Comparison of ENCODE assay signal across 15 mouse cellular contexts in genomic region chr7:126356793-126357591, GRCm38 (mm10). TPM values are rescaled to one million over a fixed set of nuclear protein-coding genes. Genes with fewer than 3 reads are reported as not detected.
DNase-seq lines count a peak whose midpoint lies in the region; ATAC-seq and TF ChIP-seq lines count a peak whose summit lies in the region.
"Had no signal": no experiment of that assay in that cellular context is flagged by ENCODE, and none has a peak within 500 bp of the region (broad histone marks: within the 10 kb centered on the region; RNA-seq: fewer than 3 reads in every experiment).

No protein-coding gene starts in this region.

- H3K9ac ChIP-seq in intestine, embryonic 15.5 days: no peak overlapping the region
- H3K9ac ChIP-seq in intestine, postnatal 0 days (ENCODE audit: low read depth, low read length): no peak overlapping the region
- H3K9ac ChIP-seq in liver, embryonic 14.5 days (replicated peaks): no peak overlapping the region; the same call in 1 of the 2 replicates
- no peak overlapping the region for H3K9ac ChIP-seq in lung, postnatal 0 days (replicated peaks; ENCODE audit: low read depth)
- H3K9ac ChIP-seq: forebrain, postnatal 0 days; hindbrain, embryonic 15.5 days had no signal

- no peak overlapping the region for H3K27ac ChIP-seq in intestine, embryonic 15.5 days
- H3K27ac ChIP-seq in intestine, postnatal 0 days (ENCODE audit: low read depth, low read length): no peak overlapping the region
- H3K27ac ChIP-seq in embryonic facial prominence, embryonic 10.5 days (replicated peaks): peak overlapping the region; percentile 44
- peak overlapping the region; percentile 63 for H3K27ac ChIP-seq in liver, embryonic 14.5 days
- H3K27ac ChIP-seq in lung, postnatal 0 days (ENCODE audit: low read length): no peak overlapping the region
- H3K27ac ChIP-seq: hindbrain, embryonic 15.5 days; limb, embryonic 10.5 days had no signal

- TF ChIP-seq CTCF in intestine, postnatal 0 days (IDR thresholded peaks at IDR 0.05; ENCODE audit: low read depth): no peak
- TF ChIP-seq CTCF in liver, embryonic 14.5 days (IDR thresholded peaks at IDR 0.05; ENCODE audit: low read depth): no peak
- no peak for TF ChIP-seq CTCF in lung, postnatal 0 days (IDR thresholded peaks at IDR 0.05)

- no peaks in the 10 kb centered on the region for H3K9me3 ChIP-seq in intestine, embryonic 15.5 days
- H3K9me3 ChIP-seq in intestine, postnatal 0 days (ENCODE audit: control insufficient read depth): no peaks in the 10 kb centered on the region
- H3K9me3 ChIP-seq in embryonic facial prominence, embryonic 10.5 days: no peaks in the 10 kb centered on the region
- no peaks in the 10 kb centered on the region for H3K9me3 ChIP-seq in liver, embryonic 14.5 days (ENCODE audit: control insufficient read depth, low read length)
- no peaks in the 10 kb centered on the region for H3K9me3 ChIP-seq in lung, postnatal 0 days (ENCODE audit: low read length)
- H3K9me3 ChIP-seq: hindbrain, embryonic 15.5 days; limb, embryonic 10.5 days had no signal

- peak; percentile 47; the same call in 1 of the 2 replicates for ATAC-seq in intestine, embryonic 15.5 days
- ATAC-seq in intestine, postnatal 0 days: no peak
- ATAC-seq in liver, embryonic 14.5 days (ENCODE audit: insufficient read depth): peak; percentile 89
- no peak for ATAC-seq in lung, postnatal 0 days
- ATAC-seq: forebrain, postnatal 0 days had no signal

- H3K36me3 ChIP-seq in intestine, embryonic 15.5 days: no peaks in the 10 kb centered on the region
- no peaks in the 10 kb centered on the region for H3K36me3 ChIP-seq in intestine, postnatal 0 days (ENCODE audit: control insufficient read depth, insufficient read depth)
- H3K36me3 ChIP-seq in embryonic facial prominence, embryonic 10.5 days (replicated peaks): no peaks in the 10 kb centered on the region
- H3K36me3 ChIP-seq in liver, embryonic 14.5 days (replicated peaks; ENCODE audit: control insufficient read depth, insufficient read depth, low read depth): no peaks in the 10 kb centered on the region
- H3K36me3 ChIP-seq in lung, postnatal 0 days (ENCODE audit: insufficient read depth, low read length): no peaks in the 10 kb centered on the region
- H3K36me3 ChIP-seq: hindbrain, embryonic 15.5 days; limb, embryonic 10.5 days had no signal

- TF ChIP-seq EP300 in liver, embryonic 14.5 days (IDR thresholded peaks at IDR 0.05; ENCODE audit: low read depth): peak; percentile 77
- TF ChIP-seq EP300 in lung, postnatal 0 days (IDR thresholded peaks at IDR 0.05): no peak

- H3K4me1 ChIP-seq in intestine, embryonic 15.5 days (replicated peaks): no peaks in the 10 kb centered on the region
- H3K4me1 ChIP-seq in intestine, postnatal 0 days (replicated peaks; ENCODE audit: control insufficient read depth, insufficient read depth, low read length): no peaks in the 10 kb centered on the region
- peaks cover 24% of the 10 kb centered on the region for H3K4me1 ChIP-seq in embryonic facial prominence, embryonic 10.5 days
- H3K4me1 ChIP-seq in liver, embryonic 14.5 days (replicated peaks; ENCODE audit: control insufficient read depth in 2 of 2, insufficient read depth in 2 of 2, low read length in 1 of 2): peaks cover 26 to 40% of the 10 kb centered on the region in 2 experiments
- no peaks in the 10 kb centered on the region for H3K4me1 ChIP-seq in lung, postnatal 0 days (ENCODE audit: insufficient read depth, low read depth, low read length)
- H3K4me1 ChIP-seq: hindbrain, embryonic 15.5 days had no signal

- DNase-seq in embryonic facial prominence, embryonic 10.5 days (ENCODE audit: low spot score): no peak
- peak; percentile 61 to 65 (median 63) for DNase-seq in liver, embryonic 14.5 days (ENCODE audit: low read depth in 3 of 3, low spot score in 3 of 3)
- DNase-seq in thymus, postnatal 14 days: peak; percentile 54
- no peak for DNase-seq in urinary bladder, postnatal 4 days (ENCODE audit: low spot score in 2 of 2)
- DNase-seq in lung, postnatal 0 days (ENCODE audit: low spot score): no peak
- no peak for DNase-seq in cerebellum, postnatal 36 days
- DNase-seq: embryo, embryonic 11 days; heart, adult 18-20 months; kidney, postnatal 4 days had no signal

- H3K27me3 ChIP-seq in intestine, embryonic 15.5 days (replicated peaks): no peaks in the 10 kb centered on the region
- no peaks in the 10 kb centered on the region for H3K27me3 ChIP-seq in intestine, postnatal 0 days (replicated peaks; ENCODE audit: control insufficient read depth, insufficient read depth, low read length)
- H3K27me3 ChIP-seq in embryonic facial prominence, embryonic 10.5 days (replicated peaks; ENCODE audit: low read depth, poor library complexity, severe bottlenecking): no peaks in the 10 kb centered on the region
- H3K27me3 ChIP-seq in liver, embryonic 14.5 days (ENCODE audit: control insufficient read depth, insufficient read depth, low read length): no peaks in the 10 kb centered on the region
- no peaks in the 10 kb centered on the region for H3K27me3 ChIP-seq in lung, postnatal 0 days (replicated peaks; ENCODE audit: insufficient read depth, low read length)
- H3K27me3 ChIP-seq: hindbrain, embryonic 15.5 days had no signal

- 38% methylated on average over 7 of the region's 7 CpGs for WGBS in intestine, embryonic 15.5 days
- 43% methylated on average over 7 of the region's 7 CpGs for WGBS in intestine, postnatal 0 days
- 50% methylated on average over 7 of the region's 7 CpGs for WGBS in embryonic facial prominence, embryonic 10.5 days
- 9% methylated on average over 7 of the region's 7 CpGs for WGBS in liver, embryonic 14.5 days (ENCODE audit: insufficient replicate concordance)
- WGBS in lung, postnatal 0 days: 50% methylated on average over 7 of the region's 7 CpGs

- H3K4me3 ChIP-seq in intestine, embryonic 15.5 days (replicated peaks): no peak overlapping the region
- H3K4me3 ChIP-seq in intestine, postnatal 0 days (ENCODE audit: low read depth, low read length): no peak overlapping the region
- H3K4me3 ChIP-seq in embryonic facial prominence, embryonic 10.5 days: no peak overlapping the region
- H3K4me3 ChIP-seq in liver, embryonic 14.5 days (ENCODE audit: insufficient read depth in 1 of 2, low read depth in 2 of 2, low read length in 2 of 2): no peak overlapping the region
- H3K4me3 ChIP-seq in lung, postnatal 0 days (ENCODE audit: low read depth, low read length): no peak overlapping the region
- H3K4me3 ChIP-seq: hindbrain, embryonic 15.5 days; limb, embryonic 10.5 days had no signal

- no peak overlapping the region for H3K4me2 ChIP-seq in intestine, embryonic 15.5 days (replicated peaks)
- no peak overlapping the region for H3K4me2 ChIP-seq in intestine, postnatal 0 days (replicated peaks; ENCODE audit: low read depth)
- H3K4me2 ChIP-seq in liver, embryonic 14.5 days (ENCODE audit: low read depth): peak overlapping the region; percentile 63
- H3K4me2 ChIP-seq in lung, postnatal 0 days (replicated peaks; ENCODE audit: low read depth, low read length): no peak overlapping the region
- H3K4me2 ChIP-seq: hindbrain, embryonic 15.5 days had no signal

RNA-seq across cellular contexts. Expression of gene Lat, which starts 12.4 kb away (rescaled TPM):
- 1.4 and 1.5 TPM in 2 replicates for polyA plus RNA-seq in intestine, embryonic 15.5 days (2015; fragmentation: Nextera tagmentation; extraction: Ambion mirVana)
- 0.65 and 1.1 TPM in 2 replicates for polyA plus RNA-seq in intestine, postnatal 0 days (2015; fragmentation: Nextera tagmentation; extraction: Ambion mirVana)
- polyA plus RNA-seq in embryonic facial prominence, embryonic 10.5 days (2016; fragmentation: Nextera tagmentation; extraction: Ambion mirVana): 2.9 and 3.3 TPM in 2 replicates
- polyA plus RNA-seq in liver, embryonic 14.5 days (2012; rRNA removed): 7.3 and 7.5 TPM in 2 replicates
- polyA plus RNA-seq in liver, embryonic 14.5 days (2014; fragmentation: Nextera tagmentation; extraction: Ambion mirVana): 7.6 and 9.2 TPM in 2 replicates
- 1.6 and 1.7 TPM in 2 replicates for polyA plus RNA-seq in lung, postnatal 0 days (2015; fragmentation: Nextera tagmentation; extraction: Ambion mirVana)

RNA-seq across cellular contexts. Expression of gene Spns1, which starts 20.3 kb away (rescaled TPM):
- polyA plus RNA-seq in intestine, embryonic 15.5 days (2015; fragmentation: Nextera tagmentation; extraction: Ambion mirVana): 53.4 and 59.3 TPM in 2 replicates
- polyA plus RNA-seq in intestine, postnatal 0 days (2015; fragmentation: Nextera tagmentation; extraction: Ambion mirVana): 47.7 and 51.3 TPM in 2 replicates
- polyA plus RNA-seq in embryonic facial prominence, embryonic 10.5 days (2016; fragmentation: Nextera tagmentation; extraction: Ambion mirVana): 63.6 and 66.9 TPM in 2 replicates
- polyA plus RNA-seq in liver, embryonic 14.5 days (2012; rRNA removed): 20.2 and 21.7 TPM in 2 replicates
- 11.4 and 11.6 TPM in 2 replicates for polyA plus RNA-seq in liver, embryonic 14.5 days (2014; fragmentation: Nextera tagmentation; extraction: Ambion mirVana)
- 50.3 and 53.7 TPM in 2 replicates for polyA plus RNA-seq in lung, postnatal 0 days (2015; fragmentation: Nextera tagmentation; extraction: Ambion mirVana)

RNA-seq across cellular contexts. Expression of gene Nfatc2ip, which starts 39.5 kb away (rescaled TPM):
- polyA plus RNA-seq in intestine, embryonic 15.5 days (2015; fragmentation: Nextera tagmentation; extraction: Ambion mirVana): 1.6 and 2.5 TPM in 2 replicates
- 1.9 and 2.1 TPM in 2 replicates for polyA plus RNA-seq in intestine, postnatal 0 days (2015; fragmentation: Nextera tagmentation; extraction: Ambion mirVana)
- 2.5 and 2.9 TPM in 2 replicates for polyA plus RNA-seq in embryonic facial prominence, embryonic 10.5 days (2016; fragmentation: Nextera tagmentation; extraction: Ambion mirVana)
- polyA plus RNA-seq in liver, embryonic 14.5 days (2012; rRNA removed): 6.8 and 7.1 TPM in 2 replicates
- polyA plus RNA-seq in liver, embryonic 14.5 days (2014; fragmentation: Nextera tagmentation; extraction: Ambion mirVana): 3.0 and 3.1 TPM in 2 replicates
- 1.5 and 2.0 TPM in 2 replicates for polyA plus RNA-seq in lung, postnatal 0 days (2015; fragmentation: Nextera tagmentation; extraction: Ambion mirVana)

RNA-seq across cellular contexts. Expression of gene Cd19, which starts 57.7 kb away (rescaled TPM):
- polyA plus RNA-seq in intestine, embryonic 15.5 days (2015; fragmentation: Nextera tagmentation; extraction: Ambion mirVana): 0.24 TPM in 1 of 2 replicates, not detected in the other
- polyA plus RNA-seq in intestine, postnatal 0 days (2015; fragmentation: Nextera tagmentation; extraction: Ambion mirVana): 0.07 and 0.09 TPM in 2 replicates
- polyA plus RNA-seq in embryonic facial prominence, embryonic 10.5 days (2016; fragmentation: Nextera tagmentation; extraction: Ambion mirVana): not detected in 2 replicates
- 0.30 and 0.35 TPM in 2 replicates for polyA plus RNA-seq in liver, embryonic 14.5 days (2012; rRNA removed)
- 0.34 and 0.64 TPM in 2 replicates for polyA plus RNA-seq in liver, embryonic 14.5 days (2014; fragmentation: Nextera tagmentation; extraction: Ambion mirVana)
- polyA plus RNA-seq in lung, postnatal 0 days (2015; fragmentation: Nextera tagmentation; extraction: Ambion mirVana): 0.57 and 1.4 TPM in 2 replicates
- polyA plus RNA-seq: C2C12; forebrain, postnatal 0 days; limb, embryonic 10.5 days had no signal

Comparison
In these comparisons a context has a peak if more than half of its experiments do, and no peak if none do; other contexts are left out.
1. ATAC-seq: peak in intestine, embryonic 15.5 days (single experiment) and liver, embryonic 14.5 days (single experiment); none in intestine, postnatal 0 days (single experiment) and lung, postnatal 0 days (single experiment).
2. H3K27ac ChIP-seq: peak in embryonic facial prominence, embryonic 10.5 days (single experiment) and liver, embryonic 14.5 days (single experiment); none in intestine, embryonic 15.5 days (single experiment), intestine, postnatal 0 days (single experiment) and lung, postnatal 0 days (single experiment).
3. DNase-seq: peak in liver, embryonic 14.5 days (3 of 3) and thymus, postnatal 14 days (single experiment); none in embryonic facial prominence, embryonic 10.5 days (single experiment), urinary bladder, postnatal 4 days (0 of 2), lung, postnatal 0 days (single experiment) and cerebellum, postnatal 36 days (0 of 2).